Mouse (Mus musculus): Measurements from ENCODE around the gene Manba. TPM values are rescaled to one million over a fixed set of nuclear protein-coding genes. Genes with fewer than 3 reads are reported as not detected.
A peak's percentile ranks its signal among the peaks of the same experiment; 100 is the strongest.
"Not testable (repeated sequence)": the region's sequence is repeated elsewhere in the genome, so short reads cannot be mapped to it uniquely, and the experiment has no call there.

The Manba gene
- total RNA-seq, 2 experiments from 2014 or later, result 18.0 to 19.3 TPM

GRCm38 (mm10) chr3:135481608-135482007 lies 3.8 kb upstream of the Manba start:
- intact Hi-C loops (cut with DNase I), result no loop called here
- DNase-seq, result no peak

GRCm38 (mm10) chr3:135484650-135485049 lies 761 bp upstream of the Manba start:
- intact Hi-C loops (cut with DNase I); DNase-seq: not testable (repeated sequence)

- intact Hi-C loops (cut with DNase I), result no loop called here
- no peak for DNase-seq
These were observed 460 bp downstream of the Manba start for GRCm38 (mm10) chr3:135485900-135486241.

- DNase-seq, result no peak
- intact Hi-C loops (cut with DNase I), result no loop called here
These were observed 940 bp downstream of the Manba start for GRCm38 (mm10) chr3:135486351-135486750.

- intact Hi-C loops (cut with DNase I), result no loop called here
- DNase-seq, result no peak
These were observed 2.4 kb downstream of the Manba start for GRCm38 (mm10) chr3:135487803-135488202.

GRCm38 (mm10) chr3:135489865-135490520 lies 4.6 kb downstream of the Manba start:
- no peak for DNase-seq
- intact Hi-C loops (cut with DNase I), result no loop called here

GRCm38 (mm10) chr3:135491102-135491501 lies 5.7 kb downstream of the Manba start:
- no peak for DNase-seq
- intact Hi-C loops (cut with DNase I), result no loop called here

- DNase-seq; intact Hi-C loops (cut with DNase I): not testable (repeated sequence)
These were observed 7.9 kb downstream of the Manba start for GRCm38 (mm10) chr3:135493320-135493719.

- intact Hi-C loops (cut with DNase I); DNase-seq: not testable (repeated sequence)
These were observed 12.5 kb downstream of the Manba start for GRCm38 (mm10) chr3:135497956-135498355.

GRCm38 (mm10) chr3:135498891-135499290 lies 13.5 kb downstream of the Manba start:
- DNase-seq, result no peak
- intact Hi-C loops (cut with DNase I), result no loop called here

GRCm38 (mm10) chr3:135503160-135503559 lies 17.7 kb downstream of the Manba start:
- DNase-seq, result peak in 1 of 2 experiments; percentile 23
- intact Hi-C loops (cut with DNase I), result loop anchor here (2.0 to 10.0 kb wide), 2 partner anchors 58 to 100 kb away; no protein-coding TSS in a partner anchor

- peak; percentile 65 to 72 for DNase-seq
- intact Hi-C loops (cut with DNase I), result loop anchor here (10.0 kb wide), 1 partner anchor 61 kb away; no protein-coding TSS in a partner anchor
These were observed 20.0 kb downstream of the Manba start for GRCm38 (mm10) chr3:135505369-135505909.

- no peak for DNase-seq
- intact Hi-C loops (cut with DNase I), result loop anchor here (10.0 kb wide), 1 partner anchor 61 kb away; no protein-coding TSS in a partner anchor
These were observed 20.6 kb downstream of the Manba start for GRCm38 (mm10) chr3:135505916-135506482.

GRCm38 (mm10) chr3:135507506-135507905 lies 22.1 kb downstream of the Manba start:
- DNase-seq, result no peak
- intact Hi-C loops (cut with DNase I), result loop anchor here (10.0 kb wide), 1 partner anchor 63 kb away; no protein-coding TSS in a partner anchor

- no peak for DNase-seq
- intact Hi-C loops (cut with DNase I), result loop anchor here (10.0 kb wide), 1 partner anchor 63 kb away; no protein-coding TSS in a partner anchor
These were observed 22.8 kb downstream of the Manba start for GRCm38 (mm10) chr3:135508191-135508590.

- DNase-seq, result no peak
- intact Hi-C loops (cut with DNase I), result no loop called here
These were observed 25.0 kb downstream of the Manba start for GRCm38 (mm10) chr3:135510372-135510771.

- intact Hi-C loops (cut with DNase I), result no loop called here
- no peak for DNase-seq
These were observed 26.3 kb downstream of the Manba start for GRCm38 (mm10) chr3:135511683-135512082.

- intact Hi-C loops (cut with DNase I), result no loop called here
- DNase-seq, result no peak
These were observed 27.9 kb downstream of the Manba start for GRCm38 (mm10) chr3:135513270-135513669.

- intact Hi-C loops (cut with DNase I), result no loop called here
- DNase-seq, result no peak
These were observed 28.5 kb downstream of the Manba start for GRCm38 (mm10) chr3:135513800-135514425.

GRCm38 (mm10) chr3:135515246-135515645 lies 29.8 kb downstream of the Manba start:
- DNase-seq, result no peak
- intact Hi-C loops (cut with DNase I), result no loop called here

- peak; percentile 60 to 73 for DNase-seq
- intact Hi-C loops (cut with DNase I), result no loop called here
These were observed 31.5 kb downstream of the Manba start for GRCm38 (mm10) chr3:135516891-135517290.
